Mouse (Mus musculus) skeletal muscle tissue, adult 2 months (tissue): Measurements from ENCODE around the gene Olfr791.

Experiments
- DNase-seq: peaks from one replicate; pipeline ENCODE4 v3.0.0-alpha.2; 2012; ENCODE audit warnings: low read depth, low spot score

Olfr791 gene

DNA sequence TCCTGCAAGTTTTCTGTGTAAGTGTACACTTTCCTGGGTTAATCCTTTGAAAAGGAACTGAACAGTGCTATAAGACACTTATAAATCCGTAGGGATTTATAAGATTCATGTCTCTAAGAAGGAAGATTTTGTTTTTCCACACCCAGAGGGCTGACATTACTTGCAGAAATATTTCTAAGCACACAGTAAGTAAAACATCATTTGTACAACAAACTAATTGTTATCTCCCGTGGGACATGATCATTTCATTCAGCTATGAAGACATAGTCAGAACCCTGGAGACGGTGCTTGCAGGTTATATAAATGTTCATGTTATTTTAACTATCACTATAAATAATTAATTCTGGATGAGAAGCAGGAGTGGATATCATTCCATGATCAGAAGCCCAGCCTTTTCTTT is at the start of gene Olfr791:
Olfr791 (plus strand) TSS at position 301 of the 400 bp plus-strand sequence.
- no peak for DNase-seq

DNA sequence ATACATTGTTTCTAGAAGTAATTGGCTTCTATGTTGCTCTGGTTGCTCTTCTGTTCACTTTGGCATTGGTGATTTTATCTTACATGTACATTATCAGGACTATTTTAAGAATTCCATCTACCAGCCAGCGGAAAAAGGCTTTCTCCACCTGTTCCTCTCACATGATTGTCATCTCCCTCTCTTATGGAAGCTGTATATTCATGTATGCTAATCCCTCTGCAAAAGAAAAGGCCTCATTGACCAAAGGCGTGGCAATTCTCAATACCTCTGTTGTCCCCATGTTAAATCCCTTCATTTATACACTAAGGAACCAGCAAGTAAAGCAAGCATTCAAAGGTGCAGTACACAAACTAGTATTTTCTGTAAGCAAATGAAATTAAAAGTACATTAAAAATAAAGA is 48.3 kb upstream of the Olfr791 start:
- DNase-seq, result no peak

DNA sequence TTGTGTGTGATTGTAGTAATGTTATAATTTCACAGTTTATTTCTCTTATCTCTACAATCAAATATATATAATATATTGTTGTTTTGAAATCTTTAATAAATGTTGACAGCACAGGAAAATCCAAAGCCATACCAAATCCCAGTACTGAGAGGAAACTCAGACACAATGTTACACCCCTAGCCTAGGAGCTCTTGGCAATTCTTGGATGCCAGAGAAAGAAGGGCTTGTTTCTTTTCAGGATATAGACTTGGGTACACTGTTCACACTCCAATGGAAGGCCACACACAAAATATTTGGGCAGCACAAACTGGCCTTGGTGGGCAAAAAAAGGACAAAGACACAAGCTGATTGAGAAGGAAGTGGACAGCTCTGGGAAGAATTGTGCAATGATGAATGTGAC is 47.9 kb upstream of the Olfr791 start:
- no peak for DNase-seq

DNA sequence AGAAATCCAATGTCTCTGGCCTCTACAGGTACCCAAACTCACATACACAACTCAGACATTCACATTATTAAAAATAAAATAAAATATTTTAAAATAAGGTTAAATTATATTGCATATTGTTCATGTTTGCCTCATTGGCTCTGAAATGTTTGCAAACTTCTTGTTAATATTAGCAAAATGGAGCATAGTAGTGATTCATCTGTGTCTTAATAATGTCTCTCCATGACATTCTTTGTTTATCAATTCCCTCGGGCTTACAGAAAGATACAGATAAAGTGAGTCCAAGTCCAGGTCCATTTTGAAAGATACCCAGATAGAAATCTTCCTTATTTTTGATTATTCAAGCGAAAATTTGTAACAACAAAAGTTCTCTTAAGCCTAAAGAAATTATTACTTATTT is 37.1 kb upstream of the Olfr791 start, which contains the start of gene Olfr789:
Olfr789 (plus strand) TSS at position 301 of the 400 bp plus-strand sequence.
- DNase-seq, result no peak

DNA sequence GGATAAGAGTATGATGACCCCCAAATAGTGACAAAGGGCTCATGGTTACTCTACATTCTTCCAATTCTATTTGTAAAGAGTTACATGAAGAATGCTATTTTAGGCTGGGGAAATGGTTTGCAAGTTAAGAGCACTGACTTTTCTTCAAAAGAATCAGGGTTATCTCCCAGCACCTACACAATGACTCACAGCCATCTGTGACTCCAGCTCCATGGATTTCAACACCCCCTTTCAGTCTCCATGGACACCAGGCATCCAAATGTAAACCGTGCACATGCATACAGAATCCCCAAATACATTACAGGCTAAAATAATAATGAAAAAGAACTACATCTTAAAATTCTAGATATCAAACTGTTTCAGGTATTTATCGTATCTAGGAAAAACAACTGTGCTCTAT is 31.5 kb upstream of the Olfr791 start:
- DNase-seq, result no peak

DNA sequence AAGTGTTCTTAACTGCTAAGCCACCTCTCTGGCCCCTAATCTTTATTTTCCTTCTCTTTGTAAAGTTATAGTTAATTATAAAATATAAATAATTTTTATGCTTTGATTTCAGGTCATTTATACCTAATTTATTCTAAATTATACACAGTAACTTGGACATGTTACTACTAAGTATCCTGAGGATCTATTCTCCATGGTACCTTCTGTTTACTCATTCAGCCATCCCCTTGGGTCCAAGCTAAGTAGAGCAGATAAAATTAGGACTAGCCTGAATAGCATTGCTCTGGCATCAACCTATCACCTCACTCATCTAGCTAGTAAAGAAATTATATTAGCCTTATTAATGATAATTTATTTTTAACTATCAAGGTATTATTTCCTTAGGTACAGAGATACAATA is 23.4 kb upstream of the Olfr791 start, which contains the start of gene Olfr790:
Olfr790 (plus strand) TSS at position 301 of the 400 bp plus-strand sequence.
- DNase-seq, result no peak

DNA sequence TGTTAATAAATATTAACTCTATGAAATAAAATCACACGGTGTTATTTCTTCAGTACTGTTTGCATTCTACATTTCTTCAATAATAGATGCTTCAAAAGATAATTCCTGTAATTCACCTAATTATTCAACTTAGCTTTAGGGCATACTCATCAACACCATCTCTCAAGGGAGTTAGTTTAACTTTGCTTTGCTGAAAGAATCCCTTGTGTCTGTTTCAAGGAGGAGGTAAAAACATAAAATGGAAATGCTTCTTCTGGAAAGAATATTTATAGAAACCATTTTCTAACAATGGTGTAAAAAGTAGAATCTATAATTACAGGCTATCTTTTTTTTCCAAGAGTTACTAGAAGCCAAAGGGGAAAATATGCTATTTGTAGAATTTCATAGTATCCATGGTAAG is 17.3 kb downstream of the Olfr791 start, which contains the start of gene Olfr792:
Olfr792 (plus strand) TSS at position 301 of the 400 bp plus-strand sequence.
- no peak for DNase-seq

DNA sequence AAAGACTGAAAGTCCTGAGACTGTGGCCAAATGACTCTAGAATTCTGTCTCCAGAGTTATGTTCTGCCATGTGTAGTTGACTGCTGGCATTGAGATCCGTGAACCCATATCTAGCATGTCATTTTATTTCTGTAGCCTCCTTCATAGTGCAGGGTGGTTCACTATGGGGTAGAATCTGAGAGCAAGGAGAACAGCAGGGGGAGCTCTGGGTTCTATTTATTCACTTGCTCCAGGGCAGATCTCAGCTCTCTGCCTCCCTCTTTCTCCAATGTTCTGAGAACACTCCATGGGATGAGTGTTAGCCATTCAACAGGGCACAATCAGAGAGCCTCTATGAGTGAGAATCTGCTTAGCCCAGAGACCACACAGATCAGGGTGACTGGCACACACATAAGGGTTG is 27.8 kb downstream of the Olfr791 start:
- DNase-seq, result no peak

DNA sequence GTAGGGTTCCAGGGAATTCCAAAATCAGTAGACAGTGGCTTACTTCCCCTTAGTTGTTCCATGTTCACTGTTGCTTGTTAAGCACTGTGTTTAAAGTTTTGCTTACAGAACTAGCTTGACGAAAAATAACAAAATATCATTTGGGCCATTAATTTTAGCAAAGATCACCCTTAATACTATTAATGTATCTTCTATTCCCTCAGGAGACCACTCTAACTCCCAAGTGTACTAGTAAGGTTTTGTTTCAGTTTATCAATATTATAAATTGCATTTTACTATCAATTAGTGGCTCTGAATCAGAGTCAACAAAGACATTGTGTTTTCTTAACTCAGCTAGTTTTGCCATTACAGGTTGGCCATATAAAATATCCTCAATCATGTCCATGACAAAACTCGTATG is 45.8 kb downstream of the Olfr791 start, which contains the start of gene Olfr794:
Olfr794 (plus strand) TSS at position 301 of the 400 bp plus-strand sequence.
- no peak for DNase-seq

DNA sequence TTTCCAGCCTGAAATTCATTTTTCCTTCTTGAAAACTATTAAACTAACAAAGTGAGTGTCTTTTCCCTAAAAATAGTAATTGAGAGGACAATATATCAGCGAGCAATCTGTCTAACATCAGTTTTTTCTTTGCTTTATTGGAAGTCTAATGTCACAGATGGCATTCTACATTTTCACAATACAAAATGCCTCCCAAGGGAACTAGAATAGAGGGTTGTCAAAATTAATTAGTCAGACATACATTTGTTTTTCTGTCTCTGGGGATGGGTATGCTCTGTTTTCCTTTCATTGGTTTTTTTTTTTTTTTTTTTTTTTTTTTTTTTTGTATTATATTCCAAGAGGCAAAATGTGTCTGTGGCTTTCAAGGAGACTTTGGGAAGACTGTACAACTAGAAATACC is 55.5 kb downstream of the Olfr791 start:
- no peak for DNase-seq
